Mouse (Mus musculus) heart, postnatal 0 days (tissue): ENCODE results near the gene Atoh7. TPM values are rescaled to one million over a fixed set of nuclear protein-coding genes. Genes with fewer than 3 reads are reported as not detected.

ENCODE experiments used
- ATAC-seq: fragments of 200-750 bp; cut with Nextera tagmentation; 2 replicates; pipeline ENCODE4 v1.8.0; 2017; ENCODE audit warnings: low read depth, moderate number of reproducible peaks, moderate library complexity; ENCODE audit not compliant: insufficient read depth
- DNase-seq: peaks from one replicate; pipeline ENCODE4 v3.0.0-alpha.2; 2016; ENCODE audit warnings: low spot score
- H3K27ac ChIP-seq: fragments of 300-500 bp; sonication (generic); 2 replicates; pipeline ENCODE4 v1.5.1; 2014; ENCODE audit warnings: low read depth, mild to moderate bottlenecking
- H3K27me3 ChIP-seq: fragments of 300-500 bp; sonication (generic); 2 replicates; pipeline ENCODE4 v1.6.1; 2014; ENCODE audit warnings: low read length, mixed read lengths; ENCODE audit not compliant: control insufficient read depth, insufficient read depth
- H3K36me3 ChIP-seq: fragments of 300-500 bp; sonication (generic); replicated peaks from 2 replicates; pipeline ENCODE4 v1.6.1; 2014; ENCODE audit warnings: low read length, mixed read lengths; ENCODE audit not compliant: control insufficient read depth, insufficient read depth
- H3K4me1 ChIP-seq: fragments of 300-500 bp; sonication (generic); 2 replicates; pipeline ENCODE4 v1.6.1; 2014; ENCODE audit warnings: antibody characterized with exemption; ENCODE audit not compliant: control insufficient read depth, insufficient read depth
- H3K4me2 ChIP-seq: fragments of 300-500 bp; sonication (generic); 2 replicates; pipeline ENCODE4 v1.6.1; 2014; ENCODE audit warnings: low read depth, mild to moderate bottlenecking, low read length, moderate library complexity
- H3K4me3 ChIP-seq: fragments of 300-500 bp; sonication (generic); 2 replicates; pipeline ENCODE4 v1.5.1; 2014; ENCODE audit warnings: low read depth, low read length
- H3K9ac ChIP-seq: fragments of 300-500 bp; sonication (generic); replicated peaks from 2 replicates; pipeline ENCODE4 v1.6.1; 2014; ENCODE audit warnings: low read depth, low read length, mixed read lengths
- H3K9me3 ChIP-seq: fragments of 300-500 bp; sonication (generic); replicated peaks from 2 replicates; pipeline ENCODE4 v1.6.1; 2016; ENCODE audit warnings: low read length; ENCODE audit not compliant: control insufficient read depth
- CTCF ChIP-seq: IDR thresholded peaks from 2 replicates; pipeline ENCODE4 v1.5.1; 2016; ENCODE audit warnings: antibody characterized with exemption, control low read depth, low read depth
- EP300 ChIP-seq: IDR thresholded peaks from 2 replicates; pipeline ENCODE4 v1.6.1; 2016; ENCODE audit warnings: antibody characterized with exemption, low read depth
- WGBS: fragments of 180-500 bp; shearing (Covaris S2); extraction: QIAGEN DNeasy Blood & Tissue Kit; methylation state at CpG from one replicate; pipeline ENCODE4 v1.1.7; 2014; 5-methylcytosine and 5-hydroxymethylcytosine counted together
- polyA plus RNA-seq: library from polyadenylated mRNA; unstranded; fragments of >200 nt; fragmentation: Nextera tagmentation; extraction: Ambion mirVana; gene quantifications from 2 replicates; pipeline ENCODE4 v1.2.1, GENCODE M21; 2015
- total RNA-seq: library from RNA; depleted of rRNA; stranded (reverse); fragments of >200 nt; gene quantifications from 2 replicates; pipeline ENCODE4 v1.2.3, GENCODE M21; 2014; ENCODE audit warnings: low replicate concordance; rRNA removed

Gene Atoh7
- total and polyA plus RNA-seq, 2 experiments from 2014 or later, result not detected

GRCm38 (mm10) chr10:63132356-63132755 is 32.9 kb downstream of the Atoh7 start:
- DNase-seq (no peak), ATAC-seq (no peak)
- H3K9ac ChIP-seq, result no peak overlapping the region

GRCm38 (mm10) chr10:63133326-63133725 is 33.9 kb downstream of the Atoh7 start:
- H3K4me1 ChIP-seq, result no peaks in the 10 kb centered on the region
- no peak overlapping the region for H3K27ac ChIP-seq
- TF ChIP-seq CTCF (no peak), EP300 (no peak)
- H3K9ac ChIP-seq, result no peak overlapping the region
- DNase-seq, result no peak
- ATAC-seq, result no peak
- no peak overlapping the region for H3K4me3 ChIP-seq
- H3K27me3 ChIP-seq, result no peaks in the 10 kb centered on the region
- WGBS, result 90% methylated on average over 4 of the region's 4 CpGs
- peaks cover 36% of the 10 kb centered on the region for H3K36me3 ChIP-seq
- H3K4me2 ChIP-seq, result no peak overlapping the region
- no peaks in the 10 kb centered on the region for H3K9me3 ChIP-seq

More at GRCm38 (mm10) chr10:63132356-63132755, 32.9 kb downstream of the Atoh7 start:
- Histone ChIP-seq H3K27me3 (no peaks in the 10 kb centered on the region), H3K36me3 (peaks cover 37% of the 10 kb centered on the region), H3K27ac (no peak overlapping the region), H3K4me3 (no peak overlapping the region), H3K9me3 (no peaks in the 10 kb centered on the region), H3K4me1 (no peaks in the 10 kb centered on the region), H3K4me2 (no peak overlapping the region)
- TF ChIP-seq EP300 (no peak), CTCF (no peak)
- 80% methylated on average over 6 of the region's 6 CpGs for WGBS

GRCm38 (mm10) chr10:63135680-63136079 is 36.2 kb downstream of the Atoh7 start:
- Histone ChIP-seq H3K9ac (no peak overlapping the region), H3K27ac (no peak overlapping the region), H3K36me3 (peaks cover 30% of the 10 kb centered on the region), H3K9me3 (no peaks in the 10 kb centered on the region), H3K27me3 (no peaks in the 10 kb centered on the region), H3K4me3 (no peak overlapping the region), H3K4me2 (no peak overlapping the region), H3K4me1 (no peaks in the 10 kb centered on the region)
- DNase-seq, result no peak
- WGBS, result 59% methylated on average over 12 of the region's 12 CpGs
- TF ChIP-seq CTCF, result no peak
- no peak for ATAC-seq

GRCm38 (mm10) chr10:63136436-63136835 is 37.0 kb downstream of the Atoh7 start:
- H3K27me3 ChIP-seq, result no peaks in the 10 kb centered on the region
- H3K9ac ChIP-seq, result no peak overlapping the region
- no peak overlapping the region for H3K27ac ChIP-seq
- TF ChIP-seq EP300, result no peak
- no peak for TF ChIP-seq CTCF
- DNase-seq (no peak), ATAC-seq (no peak)
- H3K36me3 ChIP-seq, result peaks cover 24% of the 10 kb centered on the region
- no peaks in the 10 kb centered on the region for H3K9me3 ChIP-seq
- no peak overlapping the region for H3K4me3 ChIP-seq
- 72% methylated on average over 6 of the region's 6 CpGs for WGBS
- H3K4me2 ChIP-seq, result no peak overlapping the region
- no peaks in the 10 kb centered on the region for H3K4me1 ChIP-seq

GRCm38 (mm10) chr10:63142660-63143059 is 43.2 kb downstream of the Atoh7 start:
- Histone ChIP-seq H3K27ac (no peak overlapping the region), H3K36me3 (peaks cover 12% of the 10 kb centered on the region), H3K4me2 (no peak overlapping the region), H3K9ac (no peak overlapping the region), H3K4me3 (no peak overlapping the region), H3K4me1 (no peaks in the 10 kb centered on the region), H3K27me3 (no peaks in the 10 kb centered on the region), H3K9me3 (no peaks in the 10 kb centered on the region)
- WGBS, result 82% methylated on average over 13 of the region's 13 CpGs
- TF ChIP-seq EP300 (no peak), CTCF (no peak)
- ATAC-seq (no peak), DNase-seq (no peak)

Other genes with a start within 250 kb of the Atoh7 start
- 12.8 and 17.3 TPM in 2 replicates for gene Tet1, start 190.7 kb upstream of the Atoh7 start, total RNA-seq
- gene Tet1, start 190.7 kb upstream of the Atoh7 start, polyA plus RNA-seq, result 18.8 and 19.9 TPM in 2 replicates
- gene Slc25a16, start 179.0 kb upstream of the Atoh7 start, total RNA-seq, result 15.3 and 35.4 TPM in 2 replicates
- 14.8 and 19.6 TPM in 2 replicates for gene Slc25a16, start 179.0 kb upstream of the Atoh7 start, polyA plus RNA-seq
- 0.88 and 3.2 TPM in 2 replicates for gene Dna2, start 152.6 kb upstream of the Atoh7 start, total RNA-seq
- gene Dna2, start 152.6 kb upstream of the Atoh7 start, polyA plus RNA-seq, result 3.9 and 4.3 TPM in 2 replicates
- 5.8 and 9.7 TPM in 2 replicates for gene Rufy2, start 119.4 kb upstream of the Atoh7 start, total RNA-seq
- 11.3 and 11.7 TPM in 2 replicates for gene Rufy2, start 119.4 kb upstream of the Atoh7 start, polyA plus RNA-seq
- 3.9 and 16.9 TPM in 2 replicates for gene Hnrnph3, start 75.4 kb upstream of the Atoh7 start, total RNA-seq
- 34.6 and 41.7 TPM in 2 replicates for gene Hnrnph3, start 75.4 kb upstream of the Atoh7 start, polyA plus RNA-seq
- gene Pbld2, start 75.3 kb upstream of the Atoh7 start, total RNA-seq, result 0.11 TPM in 1 of 2 replicates, not detected in the other
- 0.89 and 1.1 TPM in 2 replicates for gene Pbld2, start 75.3 kb upstream of the Atoh7 start, polyA plus RNA-seq
- gene Pbld1, start 39.5 kb upstream of the Atoh7 start, total RNA-seq, result 2.2 TPM in 1 of 2 replicates, not detected in the other
- 0.70 and 1.5 TPM in 2 replicates for gene Pbld1, start 39.5 kb upstream of the Atoh7 start, polyA plus RNA-seq
- gene Mypn, start 104.3 kb downstream of the Atoh7 start, total RNA-seq, result 26.5 and 33.5 TPM in 2 replicates
- 12.2 and 12.7 TPM in 2 replicates for gene Mypn, start 104.3 kb downstream of the Atoh7 start, polyA plus RNA-seq
- 45.1 and 46.3 TPM in 2 replicates for gene Herc4, start 144.2 kb downstream of the Atoh7 start, total RNA-seq
- 24.9 and 25.0 TPM in 2 replicates for gene Herc4, start 144.2 kb downstream of the Atoh7 start, polyA plus RNA-seq